Mouse (Mus musculus) midbrain, embryonic 14.5 days (tissue): ENCODE results near the gene Afap1l2. TPM values are rescaled to one million over a fixed set of nuclear protein-coding genes. Genes with fewer than 3 reads are reported as not detected.

Source experiments
- ATAC-seq: fragments of 200-750 bp; cut with Nextera tagmentation; 2 replicates; pipeline ENCODE4 v1.8.0; 2017; ENCODE audit warnings: moderate number of reproducible peaks, moderate library complexity; ENCODE audit not compliant: low FRiP score, low TSS enrichment
- DNase-seq: peaks from one replicate; pipeline ENCODE4 v3.0.0-alpha.2; 2015
- H3K27ac ChIP-seq: fragments of 300-500 bp; sonication (generic); replicated peaks from 2 replicates; pipeline ENCODE4 v1.5.1; 2014; ENCODE audit warnings: mild to moderate bottlenecking, low read depth, low read length, moderate library complexity
- H3K27me3 ChIP-seq: fragments of 300-500 bp; sonication (generic); 2 replicates; pipeline ENCODE4 v1.6.1; 2014; ENCODE audit warnings: low read length, control low read depth, mixed read lengths; ENCODE audit not compliant: control insufficient read depth, insufficient read depth
- H3K36me3 ChIP-seq: fragments of 300-500 bp; sonication (generic); 2 replicates; pipeline ENCODE4 v1.6.1; 2014; ENCODE audit warnings: low read length, control low read depth; ENCODE audit not compliant: control insufficient read depth, insufficient read depth
- H3K4me1 ChIP-seq: fragments of 300-500 bp; sonication (generic); 2 replicates; pipeline ENCODE4 v1.6.1; 2014; ENCODE audit warnings: mild to moderate bottlenecking, antibody characterized with exemption, low read length, control low read depth; ENCODE audit not compliant: control insufficient read depth, insufficient read depth
- H3K4me2 ChIP-seq: fragments of 300-500 bp; sonication (generic); 2 replicates; pipeline ENCODE4 v1.6.1; 2014; ENCODE audit warnings: mild to moderate bottlenecking, low read length, moderate library complexity
- H3K4me3 ChIP-seq: fragments of 300-500 bp; sonication (generic); replicated peaks from 2 replicates; pipeline ENCODE4 v1.5.1; 2014; ENCODE audit warnings: low read depth, low read length
- H3K9ac ChIP-seq: fragments of 300-500 bp; sonication (generic); replicated peaks from 2 replicates; pipeline ENCODE4 v1.6.1; 2014; ENCODE audit warnings: mild to moderate bottlenecking, low read length, moderate library complexity
- H3K9me3 ChIP-seq: fragments of 300-500 bp; sonication (generic); 2 replicates; pipeline ENCODE4 v1.6.1; 2016; ENCODE audit warnings: low read length, control low read depth, mixed read lengths; ENCODE audit not compliant: control insufficient read depth
- WGBS: fragments of 180-500 bp; shearing (Covaris S2); extraction: QIAGEN DNeasy Blood & Tissue Kit; methylation state at CpG from one replicate; pipeline ENCODE4 v1.1.7; 2014; 5-methylcytosine and 5-hydroxymethylcytosine counted together
- polyA plus RNA-seq: library from polyadenylated mRNA; unstranded; fragments of >200 nt; fragmentation: Nextera tagmentation; extraction: Ambion mirVana; gene quantifications from 2 replicates; pipeline ENCODE4 v1.2.1, GENCODE M21; 2014

Afap1l2 gene
- polyA plus RNA-seq, 1 experiment from 2014 or later: 8.8 TPM

GRCm38 (mm10) chr19:56976515-56976914 is 31.5 kb downstream of the Afap1l2 start:
- WGBS: 80% methylated on average over 5 of the region's 5 CpGs
- H3K27me3 ChIP-seq: no peaks in the 10 kb centered on the region
- no peak for DNase-seq
- H3K9me3 ChIP-seq: no peaks in the 10 kb centered on the region
- no peaks in the 10 kb centered on the region for H3K36me3 ChIP-seq
- H3K27ac ChIP-seq: no peak overlapping the region
- no peak overlapping the region for H3K9ac ChIP-seq
- ATAC-seq: no peak
- peaks cover 4% of the 10 kb centered on the region; the same call in 1 of the 2 replicates for H3K4me1 ChIP-seq
- no peak overlapping the region for H3K4me2 ChIP-seq
- no peak overlapping the region for H3K4me3 ChIP-seq

DNA sequence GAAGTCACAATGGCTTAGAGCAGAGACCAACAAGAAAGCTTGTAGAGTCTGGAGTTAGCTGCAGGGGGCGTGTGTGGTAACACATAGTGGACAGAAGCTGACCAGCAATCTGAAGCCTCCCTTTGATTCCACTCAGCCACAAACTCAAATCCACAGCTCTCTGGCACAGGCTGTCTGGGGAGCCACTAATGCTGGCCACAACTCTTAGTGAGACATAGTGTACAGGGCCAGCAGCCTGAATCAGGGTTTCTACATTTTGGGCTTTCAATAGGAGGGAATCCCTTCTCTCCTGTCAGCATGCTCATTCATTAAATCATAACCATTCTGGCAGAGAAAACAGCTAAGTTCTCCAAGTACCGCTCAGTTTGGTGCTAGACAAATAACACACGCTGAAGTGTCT is 32.5 kb downstream of the Afap1l2 start:
- no peak overlapping the region for H3K4me2 ChIP-seq
- ATAC-seq (no peak), DNase-seq (no peak)
- H3K4me3 ChIP-seq: no peak overlapping the region
- peaks cover 4% of the 10 kb centered on the region; the same call in 1 of the 2 replicates for H3K4me1 ChIP-seq
- H3K9me3 ChIP-seq: no peaks in the 10 kb centered on the region
- no peak overlapping the region for H3K9ac ChIP-seq
- no peak overlapping the region for H3K27ac ChIP-seq
- no peaks in the 10 kb centered on the region for H3K36me3 ChIP-seq
- 92% methylated on average over 3 of the region's 3 CpGs for whole genome bisulfite sequencing
- no peaks in the 10 kb centered on the region for H3K27me3 ChIP-seq

DNA sequence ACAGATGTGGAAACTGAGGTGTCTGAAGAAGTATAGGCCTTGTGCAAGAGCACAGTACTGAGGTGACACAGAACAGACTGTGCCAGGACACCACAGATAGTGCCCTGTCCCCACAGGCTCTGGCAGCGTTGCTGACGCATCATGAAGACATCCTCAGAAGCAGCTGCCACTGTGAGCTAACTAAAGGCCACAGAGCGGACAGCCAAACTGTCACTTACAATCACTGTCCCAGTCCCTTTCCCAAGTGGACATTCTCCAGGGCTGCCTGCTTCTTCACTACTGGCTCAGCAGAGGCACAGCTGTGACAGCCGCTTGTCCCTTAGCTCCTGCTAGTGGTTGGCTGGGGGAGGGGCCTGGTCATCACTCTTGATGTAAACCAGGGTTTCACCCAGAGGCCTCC is 33.9 kb downstream of the Afap1l2 start:
- ATAC-seq: no peak

DNA sequence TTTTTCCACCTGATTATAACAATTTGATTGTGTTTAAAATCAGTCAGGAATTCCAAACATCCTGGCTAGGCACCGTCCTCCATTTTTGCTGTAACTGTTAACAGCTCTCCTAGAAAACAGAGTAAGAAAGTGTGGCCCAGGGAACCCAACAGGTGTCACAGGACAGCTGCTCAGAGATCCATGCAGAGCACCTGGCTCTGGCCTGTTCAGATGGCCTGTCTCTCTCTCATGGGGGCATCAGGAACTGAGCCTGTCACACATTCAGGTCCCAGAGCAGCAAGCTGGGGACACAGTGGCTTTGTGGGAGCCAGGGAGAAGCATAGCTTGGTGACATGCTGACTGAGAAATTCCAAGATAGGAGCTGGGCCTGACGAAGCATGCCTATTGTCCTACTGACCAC is 35.3 kb downstream of the Afap1l2 start:
- H3K4me2 ChIP-seq: no peak overlapping the region
- WGBS: 86% methylated on average over 2 of the region's 2 CpGs
- no peak for DNase-seq
- H3K27me3 ChIP-seq: no peaks in the 10 kb centered on the region
- peaks cover 4% of the 10 kb centered on the region; the same call in 1 of the 2 replicates for H3K4me1 ChIP-seq
- H3K9me3 ChIP-seq: no peaks in the 10 kb centered on the region
- no peak for ATAC-seq
- H3K27ac ChIP-seq: no peak overlapping the region
- H3K36me3 ChIP-seq: no peaks in the 10 kb centered on the region
- H3K9ac ChIP-seq: no peak overlapping the region
- no peak overlapping the region for H3K4me3 ChIP-seq

More for the DNA sequence above, 33.9 kb downstream of the Afap1l2 start:
- no peak for DNase-seq
- WGBS: 79% methylated on average over 4 of the region's 4 CpGs
- H3K9me3 ChIP-seq: no peaks in the 10 kb centered on the region
- H3K27me3 ChIP-seq: no peaks in the 10 kb centered on the region
- no peak overlapping the region for H3K4me3 ChIP-seq
- H3K36me3 ChIP-seq: no peaks in the 10 kb centered on the region
- H3K9ac ChIP-seq: no peak overlapping the region
- H3K4me2 ChIP-seq: no peak overlapping the region
- no peak overlapping the region for H3K27ac ChIP-seq
- peaks cover 4% of the 10 kb centered on the region; the same call in 1 of the 2 replicates for H3K4me1 ChIP-seq

GRCm38 (mm10) chr19:56971347-56971746 is 36.7 kb downstream of the Afap1l2 start:
- no peaks in the 10 kb centered on the region for H3K27me3 ChIP-seq
- H3K36me3 ChIP-seq: no peaks in the 10 kb centered on the region
- H3K4me3 ChIP-seq: no peak overlapping the region
- H3K9ac ChIP-seq: no peak overlapping the region
- no peaks in the 10 kb centered on the region for H3K4me1 ChIP-seq
- DNase-seq: no peak
- no peak overlapping the region for H3K4me2 ChIP-seq
- no peak for ATAC-seq
- no peak overlapping the region for H3K27ac ChIP-seq
- WGBS: 85% methylated on average over 7 of the region's 7 CpGs
- H3K9me3 ChIP-seq: no peaks in the 10 kb centered on the region

- no peaks in the 10 kb centered on the region for H3K27me3 ChIP-seq
- DNase-seq: no peak
- ATAC-seq: no peak
- H3K4me2 ChIP-seq: no peak overlapping the region
- 64% methylated on average over 5 of the region's 5 CpGs for WGBS
- no peak overlapping the region for H3K4me3 ChIP-seq
- no peak overlapping the region for H3K27ac ChIP-seq
- no peaks in the 10 kb centered on the region for H3K9me3 ChIP-seq
- no peaks in the 10 kb centered on the region for H3K4me1 ChIP-seq
- H3K9ac ChIP-seq: no peak overlapping the region
- no peaks in the 10 kb centered on the region for H3K36me3 ChIP-seq
Observed at GRCm38 (mm10) chr19:56963876-56964275, 44.2 kb downstream of the Afap1l2 start.

- H3K27ac ChIP-seq: no peak overlapping the region
- no peaks in the 10 kb centered on the region for H3K36me3 ChIP-seq
- no peaks in the 10 kb centered on the region for H3K27me3 ChIP-seq
- no peak overlapping the region for H3K9ac ChIP-seq
- no peak for DNase-seq
- H3K9me3 ChIP-seq: no peaks in the 10 kb centered on the region
- no peak for ATAC-seq
- WGBS: 77% methylated on average over 3 of the region's 3 CpGs
- no peaks in the 10 kb centered on the region for H3K4me1 ChIP-seq
- H3K4me3 ChIP-seq: no peak overlapping the region
- H3K4me2 ChIP-seq: no peak overlapping the region
Observed at GRCm38 (mm10) chr19:56959601-56960000, 48.4 kb downstream of the Afap1l2 start.

- Histone ChIP-seq H3K4me3 (no peak overlapping the region), H3K27ac (no peak overlapping the region), H3K4me1 (no peaks in the 10 kb centered on the region), H3K9ac (no peak overlapping the region), H3K4me2 (no peak overlapping the region), H3K36me3 (no peaks in the 10 kb centered on the region), H3K27me3 (no peaks in the 10 kb centered on the region), H3K9me3 (no peaks in the 10 kb centered on the region)
- no peak for ATAC-seq
- DNase-seq: no peak
- WGBS: 88% methylated on average over 2 of the region's 2 CpGs
Observed at GRCm38 (mm10) chr19:56959057-56959456, 49.0 kb downstream of the Afap1l2 start.

GRCm38 (mm10) chr19:56958582-56959021 is 49.4 kb downstream of the Afap1l2 start:
- WGBS: 59% methylated on average over 6 of the region's 6 CpGs
- no peak overlapping the region for H3K9ac ChIP-seq
- H3K4me2 ChIP-seq: no peak overlapping the region
- H3K4me3 ChIP-seq: no peak overlapping the region
- no peaks in the 10 kb centered on the region for H3K4me1 ChIP-seq
- H3K27me3 ChIP-seq: no peaks in the 10 kb centered on the region
- no peak for ATAC-seq
- H3K27ac ChIP-seq: no peak overlapping the region
- H3K36me3 ChIP-seq: no peaks in the 10 kb centered on the region
- no peaks in the 10 kb centered on the region for H3K9me3 ChIP-seq
- DNase-seq: no peak
